Mouse (Mus musculus) C2C12 (cell line): ENCODE measurements around the gene Nfix.

Source experiments
- CEBPB ChIP-seq: IDR thresholded peaks from one replicate; pipeline ENCODE4 v1.6.1; 2011; ENCODE audit warnings: low read depth, mild to moderate bottlenecking, control low read depth, moderate library complexity
- CTCF ChIP-seq: IDR thresholded peaks from one replicate; pipeline ENCODE4 v1.5.1; 2011; ENCODE audit not compliant: control insufficient read depth, insufficient read depth, insufficient read length
- FOSL1 ChIP-seq: IDR thresholded peaks from one replicate; pipeline ENCODE4 v1.8.0; 2011; ENCODE audit warnings: mild to moderate bottlenecking, low read length; ENCODE audit not compliant: poor library complexity, insufficient read depth, severe bottlenecking
- MAX ChIP-seq: IDR thresholded peaks from one replicate; pipeline ENCODE4 v1.6.1; 2011; ENCODE audit warnings: mild to moderate bottlenecking, control low read depth
- MYOD1 ChIP-seq: IDR thresholded peaks from one replicate; pipeline ENCODE4 v1.6.1; 2011; ENCODE audit warnings: low read depth; ENCODE audit not compliant: control insufficient read depth, insufficient read length
- USF1 ChIP-seq: IDR thresholded peaks from one replicate; pipeline ENCODE4 v1.6.1; 2011; ENCODE audit warnings: low read depth, mild to moderate bottlenecking, control low read depth, moderate library complexity

DNA sequence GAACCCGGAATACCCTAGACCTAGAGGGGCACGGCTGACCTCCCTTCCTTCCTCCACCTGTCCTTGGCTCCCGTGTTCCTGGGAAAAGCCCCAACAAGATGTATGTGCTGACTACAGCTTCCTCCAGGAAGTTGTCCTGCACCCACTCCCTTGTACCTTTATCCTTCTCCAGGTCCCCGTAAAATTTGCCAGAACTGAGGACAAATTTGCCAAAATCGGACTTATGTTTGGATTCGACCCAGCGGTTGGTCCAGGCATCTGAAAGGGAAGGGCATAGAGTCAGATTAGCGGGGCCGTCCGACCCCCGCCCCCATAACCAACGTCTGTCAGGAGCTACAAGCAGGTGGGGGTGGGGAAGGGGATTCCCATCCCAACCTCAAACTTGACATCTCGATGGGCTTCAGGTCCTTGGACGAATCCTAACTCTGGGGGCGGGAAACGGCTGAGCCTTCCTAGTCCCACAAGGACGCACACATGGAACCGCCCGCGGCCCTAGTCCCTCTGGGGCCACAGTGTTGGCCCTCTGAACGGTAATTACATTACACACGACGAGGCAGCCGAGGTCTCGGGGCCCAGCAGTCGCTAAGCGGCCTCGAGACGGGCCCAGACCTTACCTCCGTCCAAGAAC lies 46.1 kb upstream of the Nfix start:
- TF ChIP-seq CTCF (no peak), CEBPB (no peak), MAX (no peak), USF1 (no peak), MYOD1 (no peak), FOSL1 (no peak)
